Comparison of ENCODE assay signal across 12 mouse cellular contexts in the genomic region with DNA sequence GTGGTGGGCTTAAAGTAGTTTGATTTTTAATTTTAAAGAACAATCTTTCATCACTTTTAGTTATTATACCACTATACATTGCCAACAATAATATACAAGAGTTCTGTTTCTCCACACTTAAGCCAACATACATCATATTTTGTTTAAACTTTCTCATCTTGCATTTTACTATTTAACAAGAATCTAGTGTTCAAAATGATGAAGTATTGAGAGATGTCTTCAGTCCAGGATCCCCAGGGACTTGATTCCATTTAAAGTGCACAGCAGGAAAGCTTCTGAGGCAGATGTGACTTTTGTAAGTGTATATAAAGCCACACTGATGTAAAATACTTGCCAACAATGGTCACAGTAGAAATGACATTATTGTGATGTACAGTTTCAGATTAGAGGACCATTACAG. TPM values are rescaled to one million over a fixed set of nuclear protein-coding genes. Genes with fewer than 3 reads are reported as not detected.
"Had no signal": no experiment of that assay in that cellular context is flagged by ENCODE, and none has a peak within 500 bp of the region (broad histone marks: within the 10 kb centered on the region; RNA-seq: fewer than 3 reads in every experiment).

A gene (plus strand): TSS at position 301 of the 400 bp plus-strand sequence.

- DNase-seq: right cerebral cortex, adult 18-20 months; right cerebral cortex, postnatal 14 days; right cerebral cortex, postnatal 25 days; right cerebral cortex, postnatal 4 days; spleen, adult 18-20 months; thymus, adult 18-20 months; thymus, adult 2 months; thymus, postnatal 14 days; thymus, postnatal 25 days; thymus, postnatal 36 days; thymus, postnatal 4 days had no signal

RNA-seq across cellular contexts. Expression of the gene that starts here (rescaled TPM):
- total RNA-seq: neutrophil, adult 5-6 weeks had no signal
